Mouse (Mus musculus) neural tube, embryonic 12.5 days (tissue): Measurements from ENCODE around the gene Rnf227. TPM values are rescaled to one million over a fixed set of nuclear protein-coding genes. Genes with fewer than 3 reads are reported as not detected.

Experiments
- ATAC-seq: fragments of 200-750 bp; cut with Nextera tagmentation; 2 replicates; pipeline ENCODE4 v1.8.0; 2017; ENCODE audit warnings: low read depth, mild to moderate bottlenecking, moderate TSS enrichment, moderate library complexity; ENCODE audit not compliant: low FRiP score
- H3K27ac ChIP-seq: fragments of 300-500 bp; sonication (generic); 2 replicates; pipeline ENCODE4 v1.5.1; 2016
- H3K27me3 ChIP-seq: fragments of 300-500 bp; sonication (generic); replicated peaks from 2 replicates; pipeline ENCODE4 v1.6.1; 2016; ENCODE audit warnings: mild to moderate bottlenecking
- H3K36me3 ChIP-seq: fragments of 300-500 bp; sonication (generic); 2 replicates; pipeline ENCODE4 v1.6.1; 2016; ENCODE audit warnings: mild to moderate bottlenecking
- H3K4me1 ChIP-seq: fragments of 300-500 bp; sonication (generic); 2 replicates; pipeline ENCODE4 v1.6.1; 2016
- H3K4me2 ChIP-seq: fragments of 300-500 bp; sonication (generic); replicated peaks from 2 replicates; pipeline ENCODE4 v1.6.1; 2016; ENCODE audit warnings: mild to moderate bottlenecking
- H3K4me3 ChIP-seq: fragments of 300-500 bp; sonication (generic); 2 replicates; pipeline ENCODE4 v1.5.1; 2016
- H3K9ac ChIP-seq: fragments of 300-500 bp; sonication (generic); 2 replicates; pipeline ENCODE4 v1.6.1; 2016; ENCODE audit warnings: mild to moderate bottlenecking
- H3K9me3 ChIP-seq: fragments of 300-500 bp; sonication (generic); 2 replicates; pipeline ENCODE4 v1.6.1; 2016; ENCODE audit warnings: mild to moderate bottlenecking
- WGBS: fragments of 180-500 bp; shearing (Covaris S2); methylation state at CpG from one replicate; pipeline ENCODE4 v1.1.7; 2016; 5-methylcytosine and 5-hydroxymethylcytosine counted together
- polyA plus RNA-seq: library from polyadenylated mRNA; unstranded; fragments of >200 nt; fragmentation: Nextera tagmentation; extraction: Ambion mirVana; gene quantifications from 2 replicates; pipeline ENCODE4 v1.2.1, GENCODE M21; 2016

Rnf227 gene
- polyA plus RNA-seq, 1 experiment from 2014 or later: 51.3 TPM

DNA sequence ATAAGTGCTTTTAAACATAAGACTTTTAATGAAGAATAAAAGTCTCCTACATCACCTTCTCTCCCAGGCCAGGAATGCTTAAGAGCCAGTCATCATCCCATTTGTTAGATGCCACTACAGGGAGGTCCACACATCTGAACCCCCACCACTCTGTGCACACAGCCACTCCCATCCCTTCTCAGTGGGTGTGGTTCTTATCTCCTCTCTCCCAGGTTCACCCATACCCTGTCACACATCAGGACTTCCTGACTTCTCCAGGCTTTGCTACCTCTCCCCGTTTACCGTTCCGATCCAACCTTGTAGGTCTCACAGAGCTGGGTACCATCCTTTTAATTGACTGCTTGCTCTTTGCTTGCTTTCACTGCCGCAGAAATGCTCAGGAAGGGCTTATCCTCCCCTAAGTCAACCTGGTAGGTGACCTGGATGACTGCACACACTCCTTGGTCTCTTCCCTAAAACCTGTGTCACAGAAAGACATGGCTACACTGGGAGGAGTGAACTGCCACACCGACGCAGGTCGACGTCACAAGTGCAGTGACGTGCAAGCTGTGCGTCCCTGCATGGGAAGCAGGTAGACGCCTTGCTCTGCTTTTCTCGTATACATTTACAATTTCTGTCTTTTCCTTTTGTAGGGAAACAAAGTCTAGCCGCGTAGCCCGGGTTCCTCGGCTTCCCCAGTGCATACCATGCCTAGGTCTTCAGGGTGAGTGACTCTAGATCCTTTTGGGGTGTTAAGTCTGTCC, 33.1 kb downstream of the Rnf227 start:
- Histone ChIP-seq H3K9me3 (no peaks in the 10 kb centered on the region), H3K9ac (no peak overlapping the region)
- no peak for ATAC-seq

DNA sequence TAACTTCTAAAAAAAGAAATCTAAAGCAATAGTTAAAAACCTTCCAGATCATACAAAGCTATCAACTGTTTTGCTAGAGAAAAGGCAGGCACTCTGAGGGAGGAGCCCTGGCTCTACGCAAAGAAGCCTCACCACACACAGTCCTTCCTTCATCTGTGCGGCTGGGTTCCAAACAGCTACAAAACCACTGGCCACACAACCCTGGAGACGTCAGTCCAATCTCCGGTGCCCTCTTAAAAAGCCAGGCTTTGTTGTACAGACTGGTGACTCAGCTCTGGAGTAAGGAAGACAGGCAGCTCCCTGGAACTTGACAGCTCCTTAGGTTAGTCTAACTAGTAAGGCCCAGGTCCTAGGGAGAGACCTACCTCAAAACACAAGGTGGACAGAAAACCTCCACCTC, 35.4 kb downstream of the Rnf227 start:
- H3K9ac ChIP-seq: no peak overlapping the region
- no peak overlapping the region for H3K4me3 ChIP-seq
- H3K27me3 ChIP-seq: no peaks in the 10 kb centered on the region
- whole genome bisulfite sequencing: 93% methylated on average over 4 of the region's 4 CpGs
- no peak overlapping the region for H3K4me2 ChIP-seq
- H3K27ac ChIP-seq: no peak overlapping the region
- no peaks in the 10 kb centered on the region for H3K9me3 ChIP-seq
- H3K4me1 ChIP-seq: peaks cover 19% of the 10 kb centered on the region
- H3K36me3 ChIP-seq: peaks cover 20% of the 10 kb centered on the region
- no peak for ATAC-seq

More for the DNA sequence above, 33.1 kb downstream of the Rnf227 start:
- H3K27me3 ChIP-seq: no peaks in the 10 kb centered on the region
- H3K36me3 ChIP-seq: peaks cover 17% of the 10 kb centered on the region
- H3K4me2 ChIP-seq: no peak overlapping the region
- peaks cover 24% of the 10 kb centered on the region for H3K4me1 ChIP-seq
- no peak overlapping the region for H3K4me3 ChIP-seq
- no peak overlapping the region for H3K27ac ChIP-seq
- 93% methylated on average over 16 of the region's 16 CpGs for WGBS

DNA sequence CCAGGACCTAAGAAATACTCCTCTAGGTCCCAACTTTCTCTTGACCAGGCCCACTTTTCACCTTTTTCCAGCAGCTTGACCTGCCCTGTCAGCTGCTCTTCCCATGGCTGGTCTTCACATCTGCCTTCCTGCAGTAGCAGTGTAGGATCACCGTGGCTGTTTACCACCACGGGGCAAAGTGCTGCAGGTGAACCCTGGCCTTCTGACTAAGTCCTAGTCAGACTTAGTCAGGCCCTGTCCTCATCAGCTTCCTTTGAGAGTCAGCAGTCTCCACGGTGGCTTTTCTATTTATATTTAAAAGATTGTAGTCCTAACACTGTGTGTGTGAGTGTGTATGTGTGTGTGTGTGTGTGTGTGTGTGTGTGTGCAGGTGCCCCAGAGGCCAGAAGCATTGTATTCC, 37.5 kb downstream of the Rnf227 start:
- Histone ChIP-seq H3K4me1 (no peaks in the 10 kb centered on the region), H3K9me3 (no peaks in the 10 kb centered on the region), H3K36me3 (peaks cover 20% of the 10 kb centered on the region), H3K4me3 (no peak overlapping the region), H3K27me3 (no peaks in the 10 kb centered on the region), H3K27ac (no peak overlapping the region), H3K9ac (no peak overlapping the region), H3K4me2 (no peak overlapping the region)
- ATAC-seq: no peak
- WGBS: 83% methylated on average over 3 of the region's 3 CpGs

DNA sequence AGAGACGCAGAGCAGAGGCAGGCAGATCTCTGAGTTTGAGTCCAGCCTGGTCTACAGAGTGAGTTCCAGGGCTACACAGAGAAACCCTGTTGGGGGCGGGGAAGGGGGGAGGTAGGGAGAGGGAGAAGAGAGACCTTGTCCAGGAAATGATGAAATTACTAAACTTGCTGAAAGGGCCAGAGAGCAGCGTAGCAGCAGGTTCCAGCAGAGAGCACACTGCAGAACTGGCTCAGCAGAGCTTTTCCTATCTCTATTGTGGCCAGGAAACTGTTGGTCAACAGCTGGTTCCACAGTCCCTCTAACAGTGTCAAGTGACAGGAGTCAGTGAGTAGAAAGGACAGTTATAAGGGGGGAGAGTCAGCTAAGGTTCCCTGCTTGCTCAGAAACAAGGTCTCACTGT, 39.3 kb downstream of the Rnf227 start:
- Histone ChIP-seq H3K9me3 (no peaks in the 10 kb centered on the region), H3K36me3 (peaks cover 7% of the 10 kb centered on the region; the same call in 1 of the 2 replicates), H3K4me3 (no peak overlapping the region), H3K27ac (no peak overlapping the region), H3K4me1 (no peaks in the 10 kb centered on the region), H3K27me3 (no peaks in the 10 kb centered on the region), H3K4me2 (no peak overlapping the region), H3K9ac (no peak overlapping the region)
- 88% methylated on average over 3 of the region's 3 CpGs for WGBS
- ATAC-seq: no peak

DNA sequence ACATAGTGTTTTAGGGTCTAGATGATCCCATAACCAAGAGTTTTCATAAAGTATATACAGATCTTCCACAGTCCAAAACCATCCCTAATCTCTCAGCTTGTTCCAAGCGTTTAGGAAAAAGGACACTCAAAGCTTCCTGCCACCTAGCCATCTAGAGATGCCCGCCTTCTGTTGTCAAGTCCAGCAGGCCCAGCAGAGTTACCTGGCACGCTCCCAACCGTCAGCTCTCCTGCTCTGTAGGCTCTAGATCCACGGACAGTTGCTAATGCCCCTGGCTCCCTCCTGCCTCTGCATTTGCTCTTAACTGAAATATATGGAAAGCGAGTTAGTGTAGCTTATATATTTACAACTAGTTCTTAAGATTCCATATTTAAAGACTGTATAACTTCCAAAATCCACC, 41.1 kb downstream of the Rnf227 start:
- Histone ChIP-seq H3K27me3 (no peaks in the 10 kb centered on the region), H3K4me1 (no peaks in the 10 kb centered on the region), H3K9me3 (no peaks in the 10 kb centered on the region), H3K27ac (no peak overlapping the region), H3K36me3 (peaks cover 7% of the 10 kb centered on the region; the same call in 1 of the 2 replicates), H3K9ac (no peak overlapping the region), H3K4me3 (no peak overlapping the region), H3K4me2 (no peak overlapping the region)
- ATAC-seq: no peak
- 85% methylated on average over 6 of the region's 6 CpGs for WGBS

DNA sequence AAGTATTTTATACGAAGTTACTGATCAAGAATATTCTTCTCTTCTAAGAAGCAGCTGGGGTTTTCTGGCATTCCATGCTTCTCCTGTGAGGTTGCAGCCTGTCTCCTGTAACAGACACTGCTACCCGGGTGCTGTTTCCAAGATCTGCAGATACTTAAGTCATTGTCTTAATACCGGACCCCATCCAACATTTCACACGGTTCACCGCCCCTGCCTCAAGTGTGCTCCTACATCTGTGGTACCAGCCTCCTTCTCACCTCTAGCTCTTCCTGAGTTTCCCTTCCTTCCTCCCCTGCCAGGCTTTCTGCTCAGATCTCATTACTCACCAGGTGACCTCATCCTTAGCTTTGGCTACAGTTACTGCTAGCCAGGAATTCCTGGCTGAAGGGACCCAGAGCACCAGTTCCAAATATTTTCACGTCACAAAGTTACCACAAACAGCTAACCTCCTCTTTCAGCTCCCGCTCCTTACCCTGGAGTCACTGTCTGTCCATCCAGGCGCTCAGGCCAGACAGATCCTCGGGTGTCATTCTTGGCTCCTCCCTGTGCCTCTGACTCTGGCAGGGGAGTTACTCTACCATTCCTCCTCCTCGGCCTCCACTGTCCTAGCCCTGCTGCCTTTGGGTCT, 42.3 kb downstream of the Rnf227 start:
- Histone ChIP-seq H3K27me3 (no peaks in the 10 kb centered on the region), H3K4me3 (no peak overlapping the region), H3K9me3 (no peaks in the 10 kb centered on the region), H3K27ac (no peak overlapping the region), H3K36me3 (peaks cover 7% of the 10 kb centered on the region; the same call in 1 of the 2 replicates), H3K9ac (no peak overlapping the region), H3K4me2 (no peak overlapping the region), H3K4me1 (no peaks in the 10 kb centered on the region)
- 72% methylated on average over 10 of the region's 10 CpGs for WGBS
- ATAC-seq: no peak

DNA sequence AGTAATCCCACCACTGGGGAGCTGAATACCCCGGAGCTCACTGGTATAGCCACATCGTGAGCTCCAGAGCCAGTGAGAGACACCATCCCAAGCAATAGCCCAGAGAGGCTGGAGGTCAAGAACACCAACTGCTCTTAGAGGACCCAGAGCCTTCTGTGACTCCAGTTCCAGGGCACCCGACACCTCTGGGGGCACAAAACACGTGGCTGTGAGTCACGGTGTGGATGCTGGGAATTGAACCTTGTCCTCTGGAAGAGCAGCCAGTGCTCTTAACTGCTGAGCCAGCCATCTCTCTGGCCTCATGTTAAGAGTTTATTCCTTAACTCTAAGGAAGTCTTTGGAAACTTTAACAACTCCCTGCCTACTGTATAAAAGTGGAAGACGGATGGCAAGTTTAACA, 44.7 kb downstream of the Rnf227 start:
- Histone ChIP-seq H3K27ac (no peak overlapping the region), H3K9ac (no peak overlapping the region), H3K27me3 (no peaks in the 10 kb centered on the region), H3K4me1 (no peaks in the 10 kb centered on the region), H3K9me3 (no peaks in the 10 kb centered on the region), H3K4me2 (no peak overlapping the region), H3K36me3 (no peaks in the 10 kb centered on the region), H3K4me3 (no peak overlapping the region)
- no peak for ATAC-seq
- 88% methylated on average over 6 of the region's 6 CpGs for WGBS

DNA sequence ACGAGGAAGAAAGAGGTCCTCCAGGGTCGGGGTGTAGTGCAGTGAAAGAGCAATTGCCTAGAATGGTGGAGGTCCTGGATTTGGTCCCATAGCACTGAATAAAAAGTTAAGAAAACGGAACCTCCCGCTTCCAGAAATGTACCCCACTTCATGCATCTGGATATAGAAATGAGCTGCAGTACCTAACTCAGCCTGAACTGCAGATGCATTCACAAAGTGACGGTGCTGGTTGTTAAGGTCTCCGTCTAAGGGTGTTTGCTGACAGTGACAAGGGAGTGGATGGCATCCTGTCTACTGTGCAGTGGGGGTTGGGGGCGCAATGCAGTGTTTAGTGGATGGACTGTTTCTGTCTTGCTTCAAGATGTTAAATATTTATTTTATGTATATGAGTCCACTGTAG, 46.5 kb downstream of the Rnf227 start:
- Histone ChIP-seq H3K27ac (no peak overlapping the region), H3K36me3 (no peaks in the 10 kb centered on the region), H3K9me3 (no peaks in the 10 kb centered on the region), H3K4me2 (no peak overlapping the region), H3K4me3 (no peak overlapping the region), H3K4me1 (no peaks in the 10 kb centered on the region), H3K9ac (no peak overlapping the region), H3K27me3 (no peaks in the 10 kb centered on the region)
- no peak for ATAC-seq
- WGBS: 85% methylated on average over 7 of the region's 7 CpGs

DNA sequence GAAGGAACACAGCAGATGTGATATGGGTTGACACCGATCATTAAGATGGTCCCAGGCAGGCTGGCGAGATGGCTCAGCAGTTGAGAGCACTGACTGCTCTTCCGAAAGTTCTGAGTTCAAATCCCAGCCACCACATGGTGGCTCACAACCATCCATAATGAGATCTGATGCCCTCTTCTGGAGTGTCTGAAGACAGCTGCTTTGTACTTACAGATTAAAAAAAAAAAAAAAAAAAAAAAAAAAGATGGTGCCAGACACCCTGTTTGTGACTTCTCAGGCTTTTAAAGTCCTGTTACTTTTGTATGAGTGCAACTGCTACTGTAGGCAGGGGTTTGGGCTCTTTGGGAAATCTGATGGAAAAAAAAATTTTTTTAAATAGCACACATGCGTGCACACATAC, 48.4 kb downstream of the Rnf227 start:
- Histone ChIP-seq H3K4me3 (no peak overlapping the region), H3K4me1 (no peaks in the 10 kb centered on the region), H3K27me3 (no peaks in the 10 kb centered on the region), H3K9me3 (no peaks in the 10 kb centered on the region), H3K9ac (no peak overlapping the region), H3K4me2 (no peak overlapping the region), H3K36me3 (peaks cover 3% of the 10 kb centered on the region; the same call in 1 of the 2 replicates), H3K27ac (no peak overlapping the region)
- ATAC-seq: no peak
- 98% methylated on average over 4 of the region's 4 CpGs for WGBS

DNA sequence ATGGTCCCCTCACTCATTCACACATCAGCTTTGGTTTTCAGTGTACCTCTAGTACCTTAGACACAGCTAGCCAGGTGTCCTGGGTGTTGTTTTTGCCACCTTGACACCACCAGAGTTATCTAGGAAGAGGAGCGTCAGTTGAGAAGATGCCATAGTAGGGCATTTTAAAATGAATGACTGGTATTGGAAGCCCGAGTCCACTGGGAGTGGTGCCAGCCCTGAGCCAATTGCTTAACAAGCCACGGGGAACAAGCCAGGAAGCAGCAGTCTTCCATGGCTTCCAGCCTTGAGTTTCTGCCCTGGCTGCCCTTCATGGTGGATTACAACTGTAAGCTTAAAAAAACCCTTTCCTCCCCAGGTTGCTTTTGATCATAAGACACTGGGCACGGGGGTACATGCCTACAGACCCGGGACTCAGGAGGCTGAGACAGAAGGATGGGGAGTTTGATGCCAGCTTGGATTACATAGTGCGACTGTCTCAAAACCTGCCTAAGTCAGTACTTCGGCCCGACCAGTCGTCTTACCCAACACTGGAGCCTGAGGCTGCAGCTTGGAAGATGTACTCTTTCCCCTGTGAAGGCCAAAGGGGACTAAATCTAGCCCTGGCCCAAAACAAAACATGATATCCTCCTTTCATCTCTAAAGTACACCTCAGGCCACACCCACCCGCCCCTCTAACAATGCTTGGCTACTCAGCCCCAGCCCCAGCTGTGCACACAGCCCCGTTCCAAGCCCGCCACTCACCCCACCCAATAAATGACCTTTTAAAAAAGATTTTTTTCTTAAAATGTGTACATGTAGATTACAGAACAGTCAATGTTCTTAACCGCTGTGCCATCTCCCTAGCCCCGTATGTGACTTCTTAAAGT, 49.5 kb downstream of the Rnf227 start:
- no peak for ATAC-seq

DNA sequence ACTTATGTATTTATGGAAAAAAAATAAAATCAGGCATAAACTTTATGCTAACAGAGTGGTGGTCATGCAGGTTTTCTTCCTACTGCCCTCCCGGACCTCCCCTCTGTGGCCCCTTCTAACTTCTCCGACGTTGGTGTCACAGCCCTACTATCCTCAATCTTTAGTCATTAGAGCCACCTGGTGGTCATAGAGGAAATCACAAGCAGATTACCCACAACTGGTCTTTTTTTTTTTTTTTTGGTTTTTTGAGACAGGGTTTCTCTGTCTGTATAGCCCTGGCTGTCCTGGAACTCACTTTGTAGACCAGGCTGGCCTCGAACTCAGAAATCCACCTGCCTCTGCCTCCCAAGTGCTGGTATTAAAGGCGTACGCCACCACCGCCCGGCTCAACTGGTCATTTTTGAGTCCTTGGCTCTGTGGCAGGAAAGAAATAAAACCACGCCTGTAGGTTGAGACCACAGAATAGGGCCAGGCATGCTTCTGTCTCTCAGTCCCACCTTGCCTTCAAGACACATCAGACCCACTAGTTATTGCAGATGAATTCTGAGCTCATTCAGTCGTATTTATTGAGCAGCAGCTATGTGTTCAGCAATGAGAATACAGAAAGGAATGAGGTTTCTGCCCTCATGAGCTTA, 50.3 kb downstream of the Rnf227 start:
- ATAC-seq: no peak
- H3K4me2 ChIP-seq: 0 out of 2 replicates have a peak overlapping the region, but pooled peaks have one; percentile 9
- no peak overlapping the region for H3K27ac ChIP-seq
- H3K9ac ChIP-seq: no peak overlapping the region
- no peaks in the 10 kb centered on the region for H3K9me3 ChIP-seq
- H3K36me3 ChIP-seq: peaks cover 3% of the 10 kb centered on the region; the same call in 1 of the 2 replicates
- no peak overlapping the region for H3K4me3 ChIP-seq
- WGBS: 54% methylated on average over 10 of the region's 10 CpGs
- H3K27me3 ChIP-seq: no peaks in the 10 kb centered on the region
- H3K4me1 ChIP-seq: peaks cover 4% of the 10 kb centered on the region

More for the DNA sequence above, 49.5 kb downstream of the Rnf227 start:
- peaks cover 4% of the 10 kb centered on the region for H3K4me1 ChIP-seq
- no peak overlapping the region for H3K27ac ChIP-seq
- H3K4me3 ChIP-seq: no peak overlapping the region
- H3K9ac ChIP-seq: no peak overlapping the region
- H3K4me2 ChIP-seq: 0 out of 2 replicates have a peak overlapping the region, but pooled peaks have one; percentile 9
- H3K27me3 ChIP-seq: no peaks in the 10 kb centered on the region
- no peaks in the 10 kb centered on the region for H3K9me3 ChIP-seq
- 63% methylated on average over 14 of the region's 14 CpGs for WGBS
- H3K36me3 ChIP-seq: peaks cover 3% of the 10 kb centered on the region; the same call in 1 of the 2 replicates
